In genomic region chr2:132129247-132129646, GRCm38 (mm10) we compare ENCODE assay signal across 12 mouse cellular contexts.
"Had no signal": no experiment of that assay in that cellular context is flagged by ENCODE, and none has a peak within 500 bp of the region (broad histone marks: within the 10 kb centered on the region; RNA-seq: fewer than 3 reads in every experiment).

No protein-coding gene starts in this region.

- DNase-seq: retina, postnatal 1 day; right cerebral cortex, adult 18-20 months; right cerebral cortex, postnatal 14 days; right cerebral cortex, postnatal 25 days; right cerebral cortex, postnatal 4 days; spleen, adult 18-20 months; thymus, adult 18-20 months; thymus, adult 2 months; thymus, postnatal 14 days; thymus, postnatal 25 days; thymus, postnatal 36 days; thymus, postnatal 4 days had no signal
